Mouse (Mus musculus) right cerebral cortex, postnatal 36 days (tissue): ENCODE measurements at regions not wholly inside any gene's neighbourhood (a gene's known extent, or its start where the extent isn't known, plus 50 kb on each side); places are given as distances from the start of the nearest gene placed in this dataset.

Source experiments
- DNase-seq, 2 experiments: peaks; one replicate each; pipeline ENCODE4 v3.0.0; 2022; ENCODE audit warnings: low spot score in 2 of 2, mixed read lengths in 1 of 2

- DNase-seq, result no peak
Measured at GRCm38 (mm10) chr1:50547794-50548193, 352.7 kb upstream of the Tmeff2 start.

GRCm38 (mm10) chr1:50572066-50572465, 328.4 kb upstream of the Tmeff2 start:
- DNase-seq, result peak in 1 of 2 experiments; percentile 6
